Mouse (Mus musculus) lung, postnatal 4 days (tissue): ENCODE measurements at regions not wholly inside any gene's neighbourhood (a gene's known extent, or its start where the extent isn't known, plus 50 kb on each side); places are given as distances from the start of the nearest gene placed in this dataset.

Experiments used
- DNase-seq, 2 experiments: peaks; one replicate each; pipeline ENCODE4 v3.0.0; 2021

GRCm38 (mm10) chr3:156423100-156423499 is 138.5 kb upstream of the Negr1 start:
- DNase-seq, result no peak

- no peak for DNase-seq
Observed at GRCm38 (mm10) chr3:156455042-156455441, 106.6 kb upstream of the Negr1 start.

GRCm38 (mm10) chr3:156463299-156463698 is 98.3 kb upstream of the Negr1 start:
- DNase-seq, result no peak

GRCm38 (mm10) chr3:156465601-156466000 is 96.0 kb upstream of the Negr1 start:
- DNase-seq, result no peak

GRCm38 (mm10) chr3:156472665-156473064 is 88.9 kb upstream of the Negr1 start:
- no peak for DNase-seq
